Mouse (Mus musculus) stomach, embryonic 14.5 days (tissue): Measurements from ENCODE around the gene Nlgn3. TPM values are rescaled to one million over a fixed set of nuclear protein-coding genes. Genes with fewer than 3 reads are reported as not detected.

ENCODE experiments used
- ATAC-seq: fragments of 200-750 bp; cut with Nextera tagmentation; 2 replicates; pipeline ENCODE4 v1.8.0; 2017; ENCODE audit warnings: low read depth, moderate TSS enrichment; ENCODE audit not compliant: insufficient number of reproducible peaks, insufficient read depth, low FRiP score
- H3K27ac ChIP-seq: fragments of 300-500 bp; sonication (generic); 2 replicates; pipeline ENCODE4 v1.5.1; 2014; ENCODE audit warnings: mild to moderate bottlenecking, low read length, moderate library complexity, mixed read lengths
- H3K27me3 ChIP-seq: fragments of 300-500 bp; sonication (generic); 2 replicates; pipeline ENCODE4 v1.6.1; 2014; ENCODE audit warnings: low read length, control low read depth, mixed read lengths; ENCODE audit not compliant: control insufficient read depth, insufficient read depth
- H3K36me3 ChIP-seq: fragments of 300-500 bp; sonication (generic); 2 replicates; pipeline ENCODE4 v1.6.1; 2014; ENCODE audit warnings: mild to moderate bottlenecking, control low read depth, low read length, moderate library complexity, mixed read lengths; ENCODE audit not compliant: control insufficient read depth, insufficient read depth
- H3K4me1 ChIP-seq: fragments of 300-500 bp; sonication (generic); 2 replicates; pipeline ENCODE4 v1.6.1; 2014; ENCODE audit warnings: low read length, control low read depth, mixed read lengths; ENCODE audit not compliant: control insufficient read depth, insufficient read depth
- H3K4me2 ChIP-seq: fragments of 300-500 bp; sonication (generic); replicated peaks from 2 replicates; pipeline ENCODE4 v1.6.1; 2014; ENCODE audit warnings: low read depth, low read length, control low read depth
- H3K4me3 ChIP-seq: fragments of 300-500 bp; sonication (generic); 2 replicates; pipeline ENCODE4 v1.5.1; 2014; ENCODE audit warnings: low read depth, low read length, control low read depth
- H3K9ac ChIP-seq: fragments of 300-500 bp; sonication (generic); replicated peaks from 2 replicates; pipeline ENCODE4 v1.6.1; 2014; ENCODE audit warnings: low read depth, mild to moderate bottlenecking, control low read depth, low read length, moderate library complexity, mixed read lengths
- H3K9me3 ChIP-seq: fragments of 300-500 bp; sonication (generic); 2 replicates; pipeline ENCODE4 v1.6.1; 2016; ENCODE audit warnings: low read depth, low read length, control low read depth; ENCODE audit not compliant: control insufficient read depth
- WGBS: fragments of 180-500 bp; shearing (Covaris S2); extraction: QIAGEN DNeasy Blood & Tissue Kit; methylation state at CpG from one replicate; pipeline ENCODE4 v1.1.7; 2014; 5-methylcytosine and 5-hydroxymethylcytosine counted together
- polyA plus RNA-seq: library from polyadenylated mRNA; unstranded; fragments of >200 nt; fragmentation: Nextera tagmentation; extraction: Ambion mirVana; gene quantifications from 2 replicates; pipeline ENCODE4 v1.2.1, GENCODE M21; 2014

The Nlgn3 gene
- 10.4 and 10.5 TPM in 2 replicates for polyA plus RNA-seq

- WGBS: 14% methylated on average over 22 of the region's 24 CpGs
- ATAC-seq: peak; percentile 51; the same call in 1 of the 2 replicates
- H3K27ac ChIP-seq: no peak within 1 kb of the TSS
- peak within 1 kb of the TSS; percentile 43 for H3K4me2 ChIP-seq
- no peaks in the 10 kb centered on the region for H3K27me3 ChIP-seq
- H3K9me3 ChIP-seq: no peaks in the 10 kb centered on the region
- no peaks in the 10 kb centered on the region for H3K36me3 ChIP-seq
- peak within 1 kb of the TSS; percentile 14; the same call in 1 of the 2 replicates for H3K9ac ChIP-seq
- peak within 1 kb of the TSS; percentile 26 for H3K4me3 ChIP-seq
- no peaks in the 10 kb centered on the region for H3K4me1 ChIP-seq
These were observed at the start of gene Nlgn3 for GRCm38 (mm10) chrX:101299055-101299454. TSS of gene Nlgn3 (plus strand) at chrX:101299168.

GRCm38 (mm10) chrX:101253952-101254729 is 44.8 kb upstream of the Nlgn3 start, which contains the start of gene Foxo4:
TSS of gene Foxo4 (plus strand) at chrX:101254528.
- 22% methylated on average over 47 of the region's 47 CpGs for WGBS
- Histone ChIP-seq H3K27me3 (no peaks in the 10 kb centered on the region), H3K4me2 (peak within 1 kb of the TSS; percentile 54), H3K27ac (peak within 1 kb of the TSS; percentile 52; the same call in 1 of the 2 replicates), H3K9ac (peak within 1 kb of the TSS; percentile 46), H3K36me3 (no peaks in the 10 kb centered on the region), H3K9me3 (no peaks in the 10 kb centered on the region; the same call in 1 of the 2 replicates), H3K4me3 (peak within 1 kb of the TSS; percentile 45), H3K4me1 (0 out of 2 replicates have a peak, but pooled peaks cover 5% of the 10 kb centered on the region)
- peak; percentile 94 for ATAC-seq

GRCm38 (mm10) chrX:101254740-101255139 is 44.2 kb upstream of the Nlgn3 start:
- H3K27ac ChIP-seq: peak overlapping the region; percentile 52; the same call in 1 of the 2 replicates
- 0 out of 2 replicates have a peak, but pooled peaks cover 5% of the 10 kb centered on the region for H3K4me1 ChIP-seq
- peak overlapping the region; percentile 46 for H3K9ac ChIP-seq
- no peaks in the 10 kb centered on the region for H3K36me3 ChIP-seq
- ATAC-seq: peak; percentile 12; the same call in 1 of the 2 replicates
- H3K4me3 ChIP-seq: peak overlapping the region; percentile 45
- no peaks in the 10 kb centered on the region for H3K27me3 ChIP-seq
- no peaks in the 10 kb centered on the region; the same call in 1 of the 2 replicates for H3K9me3 ChIP-seq
- 22% methylated on average over 26 of the region's 26 CpGs for WGBS
- peak overlapping the region; percentile 54 for H3K4me2 ChIP-seq

- H3K4me1 ChIP-seq: 0 out of 2 replicates have a peak, but pooled peaks cover 5% of the 10 kb centered on the region
- no peak overlapping the region for H3K4me3 ChIP-seq
- H3K27ac ChIP-seq: no peak overlapping the region
- H3K9ac ChIP-seq: no peak overlapping the region
- no peak overlapping the region for H3K4me2 ChIP-seq
- WGBS: 78% methylated on average over 13 of the region's 13 CpGs
- no peaks in the 10 kb centered on the region for H3K36me3 ChIP-seq
- no peaks in the 10 kb centered on the region for H3K27me3 ChIP-seq
- ATAC-seq: no peak
- no peaks in the 10 kb centered on the region; the same call in 1 of the 2 replicates for H3K9me3 ChIP-seq
These were observed 42.4 kb upstream of the Nlgn3 start for GRCm38 (mm10) chrX:101256603-101257002.

- ATAC-seq: peak; percentile 85
- 32% methylated on average over 13 of the region's 13 CpGs for WGBS
- Histone ChIP-seq H3K9me3 (no peaks in the 10 kb centered on the region), H3K4me2 (no peak overlapping the region), H3K4me3 (no peak overlapping the region), H3K27ac (peak overlapping the region; percentile 67), H3K9ac (no peak overlapping the region), H3K4me1 (0 out of 2 replicates have a peak, but pooled peaks cover 5% of the 10 kb centered on the region), H3K36me3 (no peaks in the 10 kb centered on the region), H3K27me3 (no peaks in the 10 kb centered on the region)
These were observed 38.3 kb upstream of the Nlgn3 start for GRCm38 (mm10) chrX:101260441-101261325.

GRCm38 (mm10) chrX:101263892-101264291 is 35.1 kb upstream of the Nlgn3 start, which contains the start of gene Gm614:
TSS of gene Gm614 (minus strand) at chrX:101263992.
- H3K27me3 ChIP-seq: no peaks in the 10 kb centered on the region
- no peak within 1 kb of the TSS for H3K4me2 ChIP-seq
- no peaks in the 10 kb centered on the region for H3K4me1 ChIP-seq
- H3K9ac ChIP-seq: no peak within 1 kb of the TSS
- no peak within 1 kb of the TSS for H3K4me3 ChIP-seq
- H3K9me3 ChIP-seq: no peaks in the 10 kb centered on the region
- WGBS: 65% methylated on average over 1 of the region's 1 CpGs
- H3K36me3 ChIP-seq: no peaks in the 10 kb centered on the region
- no peak within 1 kb of the TSS for H3K27ac ChIP-seq
- no peak for ATAC-seq

GRCm38 (mm10) chrX:101266631-101267030 is 32.3 kb upstream of the Nlgn3 start:
- H3K9me3 ChIP-seq: no peaks in the 10 kb centered on the region
- H3K4me1 ChIP-seq: no peaks in the 10 kb centered on the region

More at GRCm38 (mm10) chrX:101266631-101267030, 32.3 kb upstream of the Nlgn3 start:
- Histone ChIP-seq H3K36me3 (no peaks in the 10 kb centered on the region), H3K9ac (no peak overlapping the region), H3K4me3 (no peak overlapping the region), H3K27ac (no peak overlapping the region), H3K27me3 (no peaks in the 10 kb centered on the region), H3K4me2 (no peak overlapping the region)
- ATAC-seq: no peak
- 94% methylated on average over 6 of the region's 6 CpGs for WGBS
